Mouse (Mus musculus): ENCODE measurements around the gene Srebf1. TPM values are rescaled to one million over a fixed set of nuclear protein-coding genes. Genes with fewer than 3 reads are reported as not detected.

The Srebf1 gene
- polyA plus RNA-seq (2011; ENCODE audit: insufficient read depth, insufficient read length, low replicate concordance, missing spikeins) = 17.7 and 37.3 TPM in 2 replicates

DNA sequence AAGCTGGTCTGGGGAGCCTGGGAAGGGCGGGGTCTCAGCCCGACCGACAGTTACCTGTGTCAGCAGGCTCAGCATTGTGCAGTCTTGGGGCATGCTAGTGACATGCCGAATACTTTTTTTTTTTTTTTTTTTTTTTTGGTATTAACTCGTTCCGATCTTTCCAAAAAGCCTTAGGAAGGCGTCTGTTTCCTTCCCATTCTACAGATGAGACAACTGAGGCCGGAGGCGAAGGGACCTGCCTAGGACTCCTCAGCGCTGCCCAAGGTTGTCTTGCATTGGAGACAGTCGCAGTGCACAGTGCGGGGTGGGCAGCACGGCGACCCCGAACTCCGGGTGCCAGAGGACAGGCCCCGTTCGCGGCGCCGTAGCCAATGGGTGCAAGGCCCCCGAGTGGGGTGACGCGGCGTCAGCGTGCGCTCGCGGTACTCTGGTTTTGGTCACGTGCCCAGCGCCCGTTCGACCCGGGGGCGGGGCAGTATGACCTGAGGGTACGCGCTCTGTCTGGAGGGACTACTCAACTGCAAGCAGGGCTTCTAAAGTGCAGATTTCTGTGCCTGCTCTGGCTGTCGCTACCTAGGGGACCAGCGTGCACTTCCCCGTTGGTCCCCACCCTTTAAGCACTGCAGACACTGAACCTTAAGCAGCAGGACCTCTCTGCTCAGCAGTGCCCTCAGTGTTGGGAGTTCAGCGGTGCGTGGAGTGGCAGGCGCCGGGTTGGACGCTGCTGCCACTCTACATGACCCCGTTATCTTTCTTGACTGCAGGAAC is at the start of gene Srebf1:
Gene Srebf1 (minus strand): TSS at position 113 of the 768 bp plus-strand sequence.
- WGBS = 1% methylated on average over 46 of the region's 46 CpGs
- TF ChIP-seq POLR2A (IDR thresholded peaks at IDR 0.05; ENCODE audit: borderline replicate concordance, control insufficient read depth, low read depth, low read length) (peak; percentile 12; the same call in 1 of the 2 replicates), CTCF (IDR thresholded peaks at IDR 0.05; ENCODE audit: control insufficient read depth, insufficient read depth, low read length) (peak; percentile 37; the same call in 1 of the 2 replicates)
- H3K4me1 ChIP-seq (ENCODE audit: control insufficient read depth, insufficient read depth, low read length) = no peaks in the 10 kb centered on the region

DNA sequence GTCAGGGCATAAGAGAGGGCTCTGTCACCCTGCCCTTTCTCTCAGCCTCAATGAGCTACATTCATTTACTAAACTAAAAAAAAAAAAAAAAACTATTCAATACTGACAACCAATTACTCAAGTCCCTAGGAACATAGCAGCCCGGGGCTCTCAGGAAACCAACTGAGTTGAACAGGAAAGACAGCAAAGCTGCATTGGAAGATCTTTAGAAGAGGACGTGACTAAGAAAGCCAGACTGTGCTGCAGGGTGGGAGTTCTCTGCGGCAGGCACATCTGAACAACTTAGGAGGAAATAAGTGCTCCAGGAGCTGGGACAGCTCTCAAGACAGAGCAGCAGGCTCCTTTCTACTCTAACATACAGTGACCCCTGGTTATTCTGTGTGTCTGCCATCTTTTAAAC is 46.2 kb upstream of the Srebf1 start:
- WGBS = 12% methylated on average over 3 of the region's 3 CpGs
- Histone ChIP-seq H3K27ac (ENCODE audit: control insufficient read depth, insufficient read depth, low read depth, low read length, poor library complexity) (no peak overlapping the region), H3K4me1 (ENCODE audit: control insufficient read depth, insufficient read depth, low read length) (no peaks in the 10 kb centered on the region), H3K4me3 (replicated peaks; ENCODE audit: control insufficient read depth, low read depth, low read length) (no peak overlapping the region)
- TF ChIP-seq CTCF (IDR thresholded peaks at IDR 0.05; ENCODE audit: control insufficient read depth, insufficient read depth, low read length) (no peak), POLR2A (IDR thresholded peaks at IDR 0.05; ENCODE audit: borderline replicate concordance, control insufficient read depth, low read depth, low read length) (no peak)

More for the DNA sequence above, at the start of gene Srebf1:
- H3K27ac ChIP-seq (ENCODE audit: control insufficient read depth, insufficient read depth, low read depth, low read length, poor library complexity) = peak within 1 kb of the TSS; percentile 17
- H3K4me3 ChIP-seq (replicated peaks; ENCODE audit: control insufficient read depth, low read depth, low read length) = peak within 1 kb of the TSS; percentile 54

DNA sequence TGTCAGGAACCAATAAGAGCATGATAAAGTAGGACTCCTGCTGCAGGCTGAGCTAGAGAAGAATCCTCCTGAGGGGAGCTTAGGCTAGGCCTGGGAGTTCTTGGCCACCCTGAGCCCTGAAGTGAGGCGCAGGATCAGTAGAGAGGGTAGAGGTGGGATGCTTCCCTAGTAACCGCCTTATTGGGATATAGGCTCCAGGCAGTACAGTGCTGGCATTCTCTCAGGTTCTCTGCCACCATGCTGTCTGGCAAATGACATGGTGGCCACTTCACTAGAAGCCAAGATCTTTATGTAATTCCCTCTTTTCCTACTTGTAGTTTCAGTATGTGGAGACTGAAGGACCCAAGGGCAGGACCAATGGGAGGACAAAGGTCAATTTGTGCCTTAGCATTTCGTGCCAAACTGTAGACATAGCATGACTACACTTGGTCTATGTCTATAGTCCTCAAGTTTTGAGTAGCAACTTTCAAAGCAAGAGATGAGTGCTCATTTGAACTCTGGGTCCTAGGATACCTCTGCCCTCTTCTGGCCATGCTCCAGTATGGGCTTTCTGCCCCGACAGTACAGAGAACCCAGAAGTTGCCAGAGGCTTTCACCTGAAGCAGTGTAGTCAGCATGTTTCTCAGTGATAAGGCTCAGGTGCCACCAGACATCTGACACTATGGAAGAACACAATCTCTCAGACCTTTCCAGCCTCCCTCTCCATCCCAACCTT is 43.0 kb upstream of the Srebf1 start:
- TF ChIP-seq CTCF (IDR thresholded peaks at IDR 0.05; ENCODE audit: control insufficient read depth, insufficient read depth, low read length) (no peak), POLR2A (IDR thresholded peaks at IDR 0.05; ENCODE audit: borderline replicate concordance, control insufficient read depth, low read depth, low read length) (no peak)
- no peak overlapping the region for H3K4me3 ChIP-seq (replicated peaks; ENCODE audit: control insufficient read depth, low read depth, low read length)
- 78% methylated on average over 4 of the region's 4 CpGs for WGBS
- no peaks in the 10 kb centered on the region for H3K4me1 ChIP-seq (ENCODE audit: control insufficient read depth, insufficient read depth, low read length)
- no peak overlapping the region for H3K27ac ChIP-seq (ENCODE audit: control insufficient read depth, insufficient read depth, low read depth, low read length, poor library complexity)

DNA sequence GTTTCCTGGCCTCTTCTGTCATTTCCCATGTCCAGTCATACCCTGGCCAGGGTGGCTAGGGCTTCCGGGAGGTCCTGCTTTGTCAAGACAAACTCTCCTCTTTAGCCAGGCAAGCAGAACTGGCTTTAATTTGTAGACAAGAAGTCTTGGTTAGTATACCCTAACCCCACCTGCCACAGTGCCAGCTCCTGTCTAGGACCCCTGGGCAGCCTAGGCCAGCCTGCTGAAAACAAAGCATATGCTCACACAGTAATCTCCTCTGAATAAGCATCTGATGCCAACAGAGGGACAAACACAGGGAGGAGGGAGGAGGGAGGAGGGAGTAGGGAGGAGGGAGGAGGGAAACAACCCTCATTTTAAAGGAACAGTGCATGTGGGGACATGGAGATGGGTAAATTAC is 42.3 kb upstream of the Srebf1 start:
- Histone ChIP-seq H3K4me1 (ENCODE audit: control insufficient read depth, insufficient read depth, low read length) (no peaks in the 10 kb centered on the region), H3K4me3 (replicated peaks; ENCODE audit: control insufficient read depth, low read depth, low read length) (no peak overlapping the region), H3K27ac (ENCODE audit: control insufficient read depth, insufficient read depth, low read depth, low read length, poor library complexity) (no peak overlapping the region)
- TF ChIP-seq CTCF (IDR thresholded peaks at IDR 0.05; ENCODE audit: control insufficient read depth, insufficient read depth, low read length) = no peak
- no peak for TF ChIP-seq POLR2A (IDR thresholded peaks at IDR 0.05; ENCODE audit: borderline replicate concordance, control insufficient read depth, low read depth, low read length)
- 89% methylated on average over 1 of the region's 1 CpGs for WGBS

DNA sequence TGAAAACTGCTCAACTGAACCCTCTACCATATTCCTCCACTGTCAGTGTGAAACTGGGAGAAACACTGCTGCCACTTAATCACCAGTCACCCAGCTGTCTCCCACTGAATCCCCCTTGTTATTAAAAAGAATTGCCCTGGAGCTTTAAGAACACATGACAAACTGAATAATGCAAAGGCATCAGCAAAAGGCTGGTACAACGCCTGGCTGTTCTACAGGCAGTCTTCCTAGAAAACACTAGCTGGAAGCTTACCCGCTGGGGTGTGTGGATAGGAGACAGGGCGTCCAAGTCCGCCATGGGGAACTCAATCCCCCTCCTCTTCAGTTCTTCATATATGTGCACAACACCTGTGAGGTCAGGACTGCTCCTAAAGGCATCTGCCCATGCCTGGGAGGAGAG is 40.0 kb upstream of the Srebf1 start:
- H3K4me1 ChIP-seq (ENCODE audit: control insufficient read depth, insufficient read depth, low read length) = no peaks in the 10 kb centered on the region
- H3K27ac ChIP-seq (ENCODE audit: control insufficient read depth, insufficient read depth, low read depth, low read length, poor library complexity) = peak overlapping the region; percentile 47
- TF ChIP-seq POLR2A (IDR thresholded peaks at IDR 0.05; ENCODE audit: borderline replicate concordance, control insufficient read depth, low read depth, low read length) (no peak), CTCF (IDR thresholded peaks at IDR 0.05; ENCODE audit: control insufficient read depth, insufficient read depth, low read length) (no peak)
- no peak overlapping the region for H3K4me3 ChIP-seq (replicated peaks; ENCODE audit: control insufficient read depth, low read depth, low read length)
- WGBS = 77% methylated on average over 4 of the region's 4 CpGs

DNA sequence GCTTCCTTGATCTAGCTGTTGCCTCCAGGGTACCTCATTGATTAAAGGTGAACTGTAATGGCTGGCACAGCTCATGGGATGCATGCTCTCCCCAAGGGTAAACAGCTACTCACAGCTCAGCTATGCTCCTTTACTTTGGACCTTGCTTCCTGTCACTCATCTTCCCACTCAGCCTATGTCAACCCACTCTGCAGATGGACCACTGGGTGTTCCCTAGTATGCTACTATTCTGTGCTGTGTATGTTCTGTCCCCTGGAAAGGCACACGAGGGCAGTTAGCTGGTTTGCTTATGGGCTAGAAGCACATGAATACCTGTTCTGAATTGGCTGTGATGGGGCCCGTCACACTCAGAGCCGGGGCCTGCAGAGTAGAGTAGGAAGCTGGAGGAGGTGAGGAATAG is 38.4 kb upstream of the Srebf1 start:
- TF ChIP-seq POLR2A (IDR thresholded peaks at IDR 0.05; ENCODE audit: borderline replicate concordance, control insufficient read depth, low read depth, low read length) (no peak), CTCF (IDR thresholded peaks at IDR 0.05; ENCODE audit: control insufficient read depth, insufficient read depth, low read length) (no peak)
- Histone ChIP-seq H3K4me3 (replicated peaks; ENCODE audit: control insufficient read depth, low read depth, low read length) (no peak overlapping the region), H3K4me1 (ENCODE audit: control insufficient read depth, insufficient read depth, low read length) (no peaks in the 10 kb centered on the region), H3K27ac (ENCODE audit: control insufficient read depth, insufficient read depth, low read depth, low read length, poor library complexity) (no peak overlapping the region)
- WGBS = 85% methylated on average over 3 of the region's 3 CpGs

DNA sequence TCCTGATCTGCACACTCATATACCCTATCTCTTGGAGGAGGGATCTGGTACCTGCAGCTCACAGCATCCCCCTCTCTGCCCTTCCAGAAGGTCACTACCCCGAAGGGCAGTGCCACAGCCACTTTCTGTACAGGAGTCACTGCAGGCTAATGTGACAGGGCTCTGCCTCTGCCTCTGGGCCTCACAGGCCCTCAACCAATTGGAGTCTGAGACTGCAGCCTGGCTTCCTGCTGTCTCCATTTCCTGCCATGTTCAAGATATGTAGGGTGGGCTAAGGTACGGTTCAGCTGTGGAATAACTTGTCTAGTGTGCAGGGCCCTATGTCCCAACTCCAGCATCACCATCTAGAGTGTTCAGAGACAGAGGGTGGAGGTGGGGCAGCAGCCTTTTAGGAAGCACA is 35.3 kb upstream of the Srebf1 start:
- Histone ChIP-seq H3K4me3 (replicated peaks; ENCODE audit: control insufficient read depth, low read depth, low read length) (no peak overlapping the region), H3K4me1 (ENCODE audit: control insufficient read depth, insufficient read depth, low read length) (no peaks in the 10 kb centered on the region), H3K27ac (ENCODE audit: control insufficient read depth, insufficient read depth, low read depth, low read length, poor library complexity) (no peak overlapping the region)
- TF ChIP-seq CTCF (IDR thresholded peaks at IDR 0.05; ENCODE audit: control insufficient read depth, insufficient read depth, low read length) = no peak
- no peak for TF ChIP-seq POLR2A (IDR thresholded peaks at IDR 0.05; ENCODE audit: borderline replicate concordance, control insufficient read depth, low read depth, low read length)
- WGBS = 57% methylated on average over 2 of the region's 2 CpGs

DNA sequence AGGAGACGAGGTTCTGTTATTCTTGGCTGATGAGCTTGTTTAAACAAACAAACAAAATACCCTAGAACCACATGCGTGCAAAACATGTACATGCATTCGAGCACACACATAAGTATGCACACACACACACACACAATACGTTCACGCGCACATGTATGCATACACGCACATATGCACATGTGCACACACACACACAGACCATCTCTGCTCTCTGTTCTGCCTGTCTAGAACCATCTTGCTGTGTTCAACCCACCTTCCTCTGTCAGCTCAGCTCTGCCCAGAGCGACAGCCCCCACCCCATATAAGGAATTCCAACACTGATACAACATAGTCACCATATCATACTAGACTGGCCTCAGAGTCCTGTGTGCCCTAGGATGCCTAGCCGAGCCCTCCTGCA is 34.3 kb upstream of the Srebf1 start:
- Histone ChIP-seq H3K27ac (ENCODE audit: control insufficient read depth, insufficient read depth, low read depth, low read length, poor library complexity) (no peak overlapping the region), H3K4me1 (ENCODE audit: control insufficient read depth, insufficient read depth, low read length) (no peaks in the 10 kb centered on the region), H3K4me3 (replicated peaks; ENCODE audit: control insufficient read depth, low read depth, low read length) (no peak overlapping the region)
- TF ChIP-seq POLR2A (IDR thresholded peaks at IDR 0.05; ENCODE audit: borderline replicate concordance, control insufficient read depth, low read depth, low read length) (no peak), CTCF (IDR thresholded peaks at IDR 0.05; ENCODE audit: control insufficient read depth, insufficient read depth, low read length) (no peak)
- WGBS = 83% methylated on average over 9 of the region's 9 CpGs

All from bone marrow, adult 2 months (tissue).